In genomic region chr13:115799294-115799693, GRCm38 (mm10) we compare ENCODE assay signal across 23 mouse cellular contexts.
DNase-seq lines count a peak whose midpoint lies in the region; ATAC-seq and TF ChIP-seq lines count a peak whose summit lies in the region.
"Had no signal": no experiment of that assay in that cellular context is flagged by ENCODE, and none has a peak within 500 bp of the region (broad histone marks: within the 10 kb centered on the region; RNA-seq: fewer than 3 reads in every experiment).

No protein-coding gene starts in this region.

- no peak for TF ChIP-seq POLR2A in myocyte (IDR thresholded peaks at IDR 0.05; ENCODE audit: insufficient read length, low read depth)

- no peak overlapping the region for H3K27ac ChIP-seq in intestine, embryonic 14.5 days (ENCODE audit: low read depth)
- no peak overlapping the region for H3K27ac ChIP-seq in intestine, postnatal 0 days (ENCODE audit: low read depth, low read length)
- no peak overlapping the region for H3K27ac ChIP-seq in intestine, embryonic 16.5 days (ENCODE audit: low read length)
- H3K27ac ChIP-seq: embryonic facial prominence, embryonic 13.5 days; embryonic facial prominence, embryonic 15.5 days; forebrain, embryonic 10.5 days; forebrain, embryonic 12.5 days had no signal

- ATAC-seq in intestine, embryonic 14.5 days (replicated peaks; ENCODE audit: low FRiP score, low TSS enrichment, low read depth): peak; percentile 70; the same call in 1 of the 2 replicates
- no peak for ATAC-seq in intestine, postnatal 0 days
- peak; percentile 71 for ATAC-seq in intestine, embryonic 16.5 days
- ATAC-seq: forebrain, embryonic 14.5 days; forebrain, embryonic 16.5 days had no signal

- DNase-seq in intestine, embryonic 14.5 days (ENCODE audit: low spot score): no peak
- DNase-seq in layer of hippocampus, adult 18-20 months (ENCODE audit: low spot score in 2 of 2): no peak
- no peak for DNase-seq in urinary bladder, postnatal 25 days (ENCODE audit: low spot score)
- DNase-seq: adrenal gland, adult 2 months; adrenal gland, postnatal 10 days; adrenal gland, postnatal 25 days; cerebellum, adult 11 months; cerebellum, adult 18-20 months; cerebellum, adult 8-10 months; cerebellum, adult 9-11 months; cerebellum, postnatal 14 days; cerebellum, postnatal 36 days; embryo, embryonic 11 days had no signal

- no peak overlapping the region for H3K9ac ChIP-seq in intestine, embryonic 14.5 days (ENCODE audit: low read length)
- H3K9ac ChIP-seq in intestine, postnatal 0 days (ENCODE audit: low read depth, low read length): no peak overlapping the region
- H3K9ac ChIP-seq in intestine, embryonic 16.5 days (ENCODE audit: low read depth, low read length): no peak overlapping the region
- H3K9ac ChIP-seq: embryonic facial prominence, embryonic 13.5 days; embryonic facial prominence, embryonic 15.5 days; forebrain, embryonic 12.5 days had no signal

- H3K9me3 ChIP-seq in intestine, embryonic 14.5 days (ENCODE audit: control insufficient read depth, low read length): no peaks in the 10 kb centered on the region
- no peaks in the 10 kb centered on the region for H3K9me3 ChIP-seq in intestine, postnatal 0 days (ENCODE audit: control insufficient read depth)
- no peaks in the 10 kb centered on the region for H3K9me3 ChIP-seq in intestine, embryonic 16.5 days (ENCODE audit: control insufficient read depth, low read length)
- H3K9me3 ChIP-seq: embryonic facial prominence, embryonic 13.5 days; embryonic facial prominence, embryonic 15.5 days; forebrain, embryonic 10.5 days; forebrain, embryonic 12.5 days had no signal

- H3K27me3 ChIP-seq in intestine, embryonic 14.5 days (replicated peaks; ENCODE audit: control insufficient read depth, insufficient read depth, low read length): no peaks in the 10 kb centered on the region
- no peaks in the 10 kb centered on the region for H3K27me3 ChIP-seq in intestine, postnatal 0 days (replicated peaks; ENCODE audit: control insufficient read depth, insufficient read depth, low read length)
- no peaks in the 10 kb centered on the region for H3K27me3 ChIP-seq in intestine, embryonic 16.5 days (replicated peaks; ENCODE audit: control insufficient read depth, insufficient read depth, low read length)
- H3K27me3 ChIP-seq in myocyte (ENCODE audit: control insufficient read depth, insufficient read depth, insufficient read length): no peaks in the 10 kb centered on the region
- H3K27me3 ChIP-seq: embryonic facial prominence, embryonic 13.5 days; embryonic facial prominence, embryonic 15.5 days; forebrain, embryonic 12.5 days had no signal

- H3K4me1 ChIP-seq in intestine, embryonic 14.5 days (replicated peaks; ENCODE audit: control insufficient read depth, insufficient read depth, low read length): no peaks in the 10 kb centered on the region
- H3K4me1 ChIP-seq in intestine, postnatal 0 days (replicated peaks; ENCODE audit: control insufficient read depth, insufficient read depth, low read length): no peaks in the 10 kb centered on the region
- no peaks in the 10 kb centered on the region for H3K4me1 ChIP-seq in intestine, embryonic 16.5 days (ENCODE audit: control insufficient read depth, insufficient read depth, low read length)
- H3K4me1 ChIP-seq: embryonic facial prominence, embryonic 13.5 days; embryonic facial prominence, embryonic 15.5 days; forebrain, embryonic 10.5 days; forebrain, embryonic 12.5 days had no signal

- H3ac ChIP-seq in myocyte (ENCODE audit: control insufficient read depth, insufficient read length): no peak overlapping the region

- H3K4me3 ChIP-seq in intestine, embryonic 14.5 days (ENCODE audit: low read depth, low read length): no peak overlapping the region
- H3K4me3 ChIP-seq in intestine, postnatal 0 days (ENCODE audit: low read depth, low read length): no peak overlapping the region
- no peak overlapping the region for H3K4me3 ChIP-seq in intestine, embryonic 16.5 days (ENCODE audit: low read length)
- H3K4me3 ChIP-seq in myocyte: no peak overlapping the region
- H3K4me3 ChIP-seq: embryonic facial prominence, embryonic 13.5 days; embryonic facial prominence, embryonic 15.5 days; erythroblast, embryonic 14.5 days; forebrain, embryonic 10.5 days; forebrain, embryonic 12.5 days had no signal

- H3K79me2 ChIP-seq in myocyte (ENCODE audit: control insufficient read depth, insufficient read depth): no peaks in the 10 kb centered on the region

- 38% methylated on average over 2 of the region's 2 CpGs for WGBS in intestine, embryonic 14.5 days
- 22% methylated on average over 2 of the region's 2 CpGs for WGBS in intestine, postnatal 0 days
- 26% methylated on average over 2 of the region's 2 CpGs for WGBS in intestine, embryonic 16.5 days

- no peak for TF ChIP-seq CTCF in intestine, postnatal 0 days (IDR thresholded peaks at IDR 0.05; ENCODE audit: low read depth)

- H3K4me2 ChIP-seq in intestine, embryonic 14.5 days (ENCODE audit: low read length): no peak overlapping the region
- no peak overlapping the region for H3K4me2 ChIP-seq in intestine, postnatal 0 days (replicated peaks; ENCODE audit: low read depth)
- no peak overlapping the region for H3K4me2 ChIP-seq in intestine, embryonic 16.5 days (ENCODE audit: low read depth, low read length)
- peak overlapping the region; percentile 23 for H3K4me2 ChIP-seq in myocyte (ENCODE audit: low read depth)
- H3K4me2 ChIP-seq: embryonic facial prominence, embryonic 13.5 days; embryonic facial prominence, embryonic 15.5 days; forebrain, embryonic 12.5 days had no signal

- no peaks in the 10 kb centered on the region for H3K36me3 ChIP-seq in intestine, embryonic 14.5 days (ENCODE audit: control insufficient read depth, insufficient read depth, low read length)
- no peaks in the 10 kb centered on the region for H3K36me3 ChIP-seq in intestine, postnatal 0 days (ENCODE audit: control insufficient read depth, insufficient read depth)
- no peaks in the 10 kb centered on the region for H3K36me3 ChIP-seq in intestine, embryonic 16.5 days (ENCODE audit: control insufficient read depth, insufficient read depth, low read length)
- H3K36me3 ChIP-seq in myocyte (ENCODE audit: control insufficient read depth, insufficient read depth): no peaks in the 10 kb centered on the region
- H3K36me3 ChIP-seq: embryonic facial prominence, embryonic 13.5 days; embryonic facial prominence, embryonic 15.5 days; forebrain, embryonic 10.5 days; forebrain, embryonic 12.5 days had no signal

TF ChIP-seq in myocyte, 11 proteins besides CTCF, POLR2A, EP300 and RAD21:
- TF ChIP-seq MYOD1 (IDR thresholded peaks at IDR 0.05; ENCODE audit: control insufficient read depth in 1 of 3, insufficient read length in 2 of 3, low read depth in 2 of 3) (no peak), SRF (IDR thresholded peaks at IDR 0.05; ENCODE audit: control insufficient read depth, insufficient read length, low read depth) (no peak), TCF3 (IDR thresholded peaks at IDR 0.05; ENCODE audit: insufficient read length, low read depth) (no peak), USF1 (IDR thresholded peaks at IDR 0.05; ENCODE audit: low read depth) (no peak), MYOG (IDR thresholded peaks at IDR 0.05; ENCODE audit: control insufficient read depth in 1 of 3, insufficient read depth in 1 of 3, insufficient read length in 2 of 3, low read depth in 2 of 3) (no peak), REST (IDR thresholded peaks at IDR 0.05; ENCODE audit: insufficient read depth, insufficient read length) (no peak), MAX (IDR thresholded peaks at IDR 0.05; ENCODE audit: low read depth) (no peak), POLR2AphosphoS2 (IDR thresholded peaks at IDR 0.05; ENCODE audit: insufficient read length, low read depth) (no peak), CEBPB (IDR thresholded peaks at IDR 0.05; ENCODE audit: insufficient read depth, poor library complexity, severe bottlenecking) (no peak), TCF12 (IDR thresholded peaks at IDR 0.05; ENCODE audit: insufficient read depth, poor library complexity, severe bottlenecking) (no peak), E2F4 (IDR thresholded peaks at IDR 0.05; ENCODE audit: insufficient read depth) (no peak)
TF ChIP-seq in myocyte: peak in this region for 0.
